Mouse (Mus musculus) c-Kit-positive CD71-positive TER-119-negative erythroid progenitor cells, embryonic 14.5 days (primary cell): ENCODE measurements around the gene Gm12216.
"Not testable (repeated sequence)": the region's sequence is repeated elsewhere in the genome, so short reads cannot be mapped to it uniquely, and the experiment has no call there.

Experiments used
- DNase-seq: peaks from one replicate; pipeline ENCODE4 v3.0.0-alpha.2; 2013; ENCODE audit warnings: low read depth

Gene Gm12216

DNA sequence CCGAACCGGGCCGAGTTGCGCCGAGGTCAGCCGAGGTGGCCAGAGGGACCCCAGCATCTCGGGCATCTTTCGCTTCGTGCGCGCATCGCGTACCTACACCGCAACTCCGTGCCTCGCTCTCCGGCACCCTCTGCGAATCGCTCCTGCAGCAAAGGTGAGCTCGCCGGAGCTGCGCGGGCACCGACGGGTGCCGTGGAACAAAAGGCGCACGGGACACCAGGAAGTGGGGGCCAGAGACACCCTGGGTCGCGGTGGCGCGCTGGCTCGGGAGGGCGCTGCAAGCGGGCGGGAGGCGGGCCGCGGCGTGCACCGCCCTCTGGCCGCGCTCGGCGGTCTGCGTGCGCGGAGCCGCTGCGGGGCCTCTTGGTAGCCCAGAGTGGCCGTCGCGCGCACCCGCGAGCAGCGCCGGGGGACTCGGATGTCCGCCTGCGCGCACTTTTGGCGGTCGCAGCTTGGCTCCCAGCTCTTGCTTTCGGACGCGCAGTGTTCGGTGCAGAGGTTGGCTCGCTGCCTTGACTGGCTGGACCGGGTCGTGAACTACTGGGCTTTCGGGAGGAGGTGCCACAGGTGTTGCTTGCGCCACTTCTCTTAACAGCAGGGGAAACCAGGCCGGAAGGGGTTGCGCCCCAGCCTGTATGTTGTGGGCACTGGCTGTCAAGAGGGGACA lies 88.8 kb downstream of the Gm12216 start:
- no peak for DNase-seq

GRCm38 (mm10) chr11:53769760-53770124 lies 89.3 kb downstream of the Gm12216 start, which contains the start of gene Irf1:
Gene Irf1, plus strand, starts transcription at chr11:53770014.
- peak; percentile 86 for DNase-seq

DNA sequence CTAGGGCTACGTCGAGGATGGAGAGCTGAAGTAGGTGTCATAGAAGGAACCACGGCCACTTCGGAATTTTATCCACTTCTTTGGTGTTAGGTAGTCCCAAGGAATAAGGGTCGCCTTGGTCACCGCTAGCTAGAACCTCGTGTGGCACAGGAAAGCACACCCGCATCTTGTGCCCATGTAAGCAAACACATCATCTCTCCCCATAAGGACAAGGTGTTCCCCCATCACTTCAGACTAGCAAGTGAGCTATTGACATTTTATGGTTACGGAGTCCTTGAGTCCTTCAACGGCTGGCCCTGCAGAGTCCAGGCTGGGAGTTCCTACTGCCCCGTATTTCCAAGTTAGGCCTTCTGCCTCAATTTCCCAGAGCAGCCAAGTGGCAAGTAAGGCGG lies 89.9 kb downstream of the Gm12216 start:
- no peak for DNase-seq

GRCm38 (mm10) chr11:53768422-53769184 lies 90.5 kb downstream of the Gm12216 start:
- DNase-seq: no peak

GRCm38 (mm10) chr11:53764581-53764980 lies 94.5 kb downstream of the Gm12216 start:
- DNase-seq: no peak

GRCm38 (mm10) chr11:53763496-53764140 lies 95.4 kb downstream of the Gm12216 start:
- DNase-seq: peak; percentile 48

- peak; percentile 39 for DNase-seq
Measured at GRCm38 (mm10) chr11:53762827-53763495, 96.1 kb downstream of the Gm12216 start.

DNA sequence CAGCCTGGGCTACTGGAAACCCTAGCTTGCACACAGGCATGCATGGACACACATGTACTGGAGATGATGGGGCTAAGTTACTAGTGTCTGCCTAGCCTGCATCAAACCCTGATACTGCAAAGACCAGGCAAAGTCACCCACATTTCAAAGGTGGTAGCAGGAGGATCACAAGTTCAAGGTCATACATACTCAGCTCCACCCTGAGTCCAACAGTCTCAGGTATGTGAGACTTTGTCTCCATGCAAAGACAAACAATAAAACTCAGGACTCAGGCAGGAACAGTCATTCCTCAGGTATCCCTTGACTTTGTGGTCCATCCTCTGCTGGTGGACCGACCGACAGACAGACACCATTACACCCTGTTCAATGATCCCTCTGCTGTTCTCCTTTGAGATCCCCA lies 96.6 kb downstream of the Gm12216 start:
- DNase-seq: no peak

DNA sequence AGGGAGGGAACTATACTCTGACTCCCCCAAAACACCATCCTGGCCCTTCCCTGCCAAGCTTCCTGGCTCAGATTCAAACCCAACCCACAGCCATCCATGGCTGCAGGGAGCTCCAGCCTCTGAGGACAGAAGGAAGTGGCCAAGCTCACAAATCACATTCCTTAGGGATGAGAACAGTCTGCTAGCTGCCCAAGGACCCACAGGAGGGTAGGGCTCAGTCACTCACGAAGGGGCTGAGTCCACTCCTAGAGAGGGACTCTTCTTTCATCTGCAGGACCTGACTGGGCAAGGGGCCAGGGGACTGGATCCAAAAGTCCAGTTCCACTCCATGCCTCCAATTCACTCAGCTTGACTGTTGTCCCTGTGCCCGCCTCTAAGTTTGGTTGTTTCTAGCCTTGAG lies 97.2 kb downstream of the Gm12216 start:
- DNase-seq: no peak

DNA sequence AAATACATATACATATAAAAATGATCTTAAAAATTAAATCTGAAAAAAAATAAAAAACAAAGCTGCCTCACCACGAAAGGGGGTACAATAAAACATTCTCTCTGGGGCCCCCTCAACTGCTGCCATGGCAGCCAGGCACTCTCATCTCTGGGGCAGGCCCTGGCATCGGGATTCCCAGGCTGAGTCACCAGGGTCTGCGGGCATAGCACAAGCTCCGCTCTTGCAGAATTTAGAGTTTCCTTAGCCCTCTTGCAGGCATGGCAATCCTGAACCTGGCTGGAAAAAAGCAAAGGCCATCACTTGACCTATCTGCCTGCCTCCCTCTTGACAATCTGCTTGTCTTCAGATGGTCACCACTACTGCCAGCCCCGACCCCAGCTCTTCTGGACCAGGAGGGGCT lies 97.8 kb downstream of the Gm12216 start:
- no peak for DNase-seq

- no peak for DNase-seq
Measured at GRCm38 (mm10) chr11:53759545-53760406, 99.3 kb downstream of the Gm12216 start.

GRCm38 (mm10) chr11:53758791-53759351 lies 100.2 kb downstream of the Gm12216 start:
- DNase-seq: no peak

- DNase-seq: not testable (repeated sequence)
Measured at GRCm38 (mm10) chr11:53758033-53758432, 101.0 kb downstream of the Gm12216 start.

GRCm38 (mm10) chr11:53757612-53758011 lies 101.4 kb downstream of the Gm12216 start:
- DNase-seq: no peak

DNA sequence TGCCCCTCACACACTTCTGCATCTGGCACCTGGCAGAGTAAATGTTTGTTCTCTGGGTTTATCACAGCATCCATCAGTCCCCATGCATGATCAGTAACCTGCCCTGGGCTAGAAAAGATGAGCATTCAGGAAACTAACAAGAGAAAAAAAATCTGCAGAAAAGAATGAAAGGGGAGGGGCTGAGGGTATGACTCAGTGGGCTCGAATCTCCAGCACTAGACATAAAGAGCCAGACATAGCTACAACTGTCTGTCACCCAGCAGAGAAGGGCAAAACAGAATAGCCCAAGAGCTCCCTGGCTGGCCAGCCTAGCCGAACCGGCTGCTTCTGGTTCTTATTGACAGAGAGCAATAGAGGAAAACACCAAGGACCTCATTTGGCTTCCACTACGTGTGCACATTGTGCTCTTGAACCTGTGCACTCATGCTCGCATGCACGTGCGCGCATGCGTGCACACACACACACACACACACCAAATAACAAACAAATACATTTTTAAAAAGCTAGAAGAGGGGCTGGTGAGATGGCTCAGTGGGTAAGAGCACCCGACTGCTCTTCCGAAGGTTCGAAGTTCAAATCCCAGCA lies 104.0 kb downstream of the Gm12216 start:
- DNase-seq: no peak

GRCm38 (mm10) chr11:53749716-53750352 lies 109.2 kb downstream of the Gm12216 start:
- no peak for DNase-seq

DNA sequence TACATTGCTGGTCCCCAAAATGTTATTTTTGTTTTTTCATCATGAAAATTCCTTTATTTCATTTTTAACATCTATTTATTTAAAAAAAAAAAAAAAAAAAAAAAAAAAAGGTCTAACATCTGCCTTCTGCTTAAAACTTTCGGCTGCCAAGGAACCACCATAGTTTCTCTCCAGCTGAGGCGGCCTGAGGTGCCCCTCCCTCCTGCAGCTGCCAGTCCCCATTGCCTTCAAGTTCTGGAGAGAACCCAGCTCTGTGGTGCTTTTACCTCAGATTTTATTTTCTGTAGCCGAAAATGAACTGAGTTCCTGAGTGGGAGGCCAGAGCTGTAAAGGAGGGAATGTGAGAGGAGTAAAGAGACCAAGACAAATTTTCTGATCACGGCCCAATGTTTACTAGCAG lies 109.8 kb downstream of the Gm12216 start:
- no peak for DNase-seq

GRCm38 (mm10) chr11:53748614-53749013 lies 110.4 kb downstream of the Gm12216 start:
- no peak for DNase-seq

- no peak for DNase-seq
Measured at GRCm38 (mm10) chr11:53747985-53748384, 111.1 kb downstream of the Gm12216 start.

DNA sequence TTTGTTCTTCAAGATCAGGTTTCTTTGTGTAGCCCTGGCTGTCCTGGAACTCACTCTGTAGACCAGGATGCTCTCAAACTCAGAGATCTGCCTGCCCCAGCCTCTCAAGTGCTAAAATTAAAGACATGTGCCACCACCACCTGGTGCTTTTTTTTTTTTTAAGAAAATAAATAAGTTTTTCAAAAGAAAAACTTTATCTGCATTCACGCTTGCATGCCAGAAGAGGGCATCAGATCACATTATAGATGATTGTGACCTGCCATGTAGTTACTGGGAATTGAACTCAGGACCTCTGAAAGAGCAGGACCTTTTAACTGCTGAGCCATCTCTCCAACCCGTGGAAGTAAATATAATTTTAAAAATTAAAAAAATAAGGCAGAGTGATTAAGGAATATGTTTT lies 113.8 kb downstream of the Gm12216 start:
- no peak for DNase-seq
